Mouse (Mus musculus) intestine, postnatal 0 days (tissue): ENCODE results near the gene Mpig6b. TPM values are rescaled to one million over a fixed set of nuclear protein-coding genes. Genes with fewer than 3 reads are reported as not detected.
A peak's percentile ranks its signal among the peaks of the same experiment; 100 is the strongest.

Experiments used
- ATAC-seq: fragments of 200-750 bp; cut with Nextera tagmentation; 2 replicates; pipeline ENCODE4 v1.8.0; 2017; ENCODE audit warnings: mild to moderate bottlenecking, moderate TSS enrichment, moderate library complexity
- H3K27ac ChIP-seq: fragments of 300-500 bp; sonication (generic); 2 replicates; pipeline ENCODE4 v1.5.1; 2014; ENCODE audit warnings: mild to moderate bottlenecking, low read depth, low read length, moderate library complexity
- H3K27me3 ChIP-seq: fragments of 300-500 bp; sonication (generic); replicated peaks from 2 replicates; pipeline ENCODE4 v1.6.1; 2014; ENCODE audit warnings: low read length, mixed read lengths; ENCODE audit not compliant: control insufficient read depth, insufficient read depth
- H3K36me3 ChIP-seq: fragments of 300-500 bp; sonication (generic); 2 replicates; pipeline ENCODE4 v1.6.1; 2014; ENCODE audit warnings: mild to moderate bottlenecking, moderate library complexity; ENCODE audit not compliant: control insufficient read depth, insufficient read depth
- H3K4me1 ChIP-seq: fragments of 300-500 bp; sonication (generic); replicated peaks from 2 replicates; pipeline ENCODE4 v1.6.1; 2014; ENCODE audit warnings: antibody characterized with exemption, low read length, mixed read lengths; ENCODE audit not compliant: control insufficient read depth, insufficient read depth
- H3K4me2 ChIP-seq: fragments of 300-500 bp; sonication (generic); replicated peaks from 2 replicates; pipeline ENCODE4 v1.6.1; 2014; ENCODE audit warnings: low read depth, mild to moderate bottlenecking, moderate library complexity
- H3K4me3 ChIP-seq: fragments of 300-500 bp; sonication (generic); 2 replicates; pipeline ENCODE4 v1.5.1; 2014; ENCODE audit warnings: low read depth, low read length
- H3K9ac ChIP-seq: fragments of 300-500 bp; sonication (generic); 2 replicates; pipeline ENCODE4 v1.6.1; 2014; ENCODE audit warnings: mild to moderate bottlenecking, low read depth, low read length
- H3K9me3 ChIP-seq: fragments of 300-500 bp; sonication (generic); 2 replicates; pipeline ENCODE4 v1.6.1; 2016; ENCODE audit warnings: mixed run types; ENCODE audit not compliant: control insufficient read depth
- CTCF ChIP-seq: sonication (generic); IDR thresholded peaks from 2 replicates; pipeline ENCODE4 v1.5.1; 2016; ENCODE audit warnings: low read depth, mild to moderate bottlenecking, control low read depth, antibody characterized with exemption, moderate library complexity
- WGBS: fragments of 180-500 bp; shearing (Covaris S2); extraction: QIAGEN DNeasy Blood & Tissue Kit; methylation state at CpG from one replicate; pipeline ENCODE4 v1.1.7; 2014; 5-methylcytosine and 5-hydroxymethylcytosine counted together
- polyA plus RNA-seq: library from polyadenylated mRNA; unstranded; fragments of >200 nt; fragmentation: Nextera tagmentation; extraction: Ambion mirVana; gene quantifications from 2 replicates; pipeline ENCODE4 v1.2.1, GENCODE M21; 2015

Gene Mpig6b
- polyA plus RNA-seq, 1 experiment from 2014 or later: 0.13 TPM

- ATAC-seq: peak; percentile 98
- peak; percentile 32 for TF ChIP-seq CTCF
- peak within 1 kb of the TSS; percentile 91 for H3K27ac ChIP-seq
- peaks cover 32% of the 10 kb centered on the region for H3K36me3 ChIP-seq
- H3K4me1 ChIP-seq: peaks cover 8% of the 10 kb centered on the region; the same call in 1 of the 2 replicates
- no peaks in the 10 kb centered on the region for H3K9me3 ChIP-seq
- peak within 1 kb of the TSS; percentile 78 for H3K9ac ChIP-seq
- WGBS: 2% methylated on average over 67 of the region's 67 CpGs
- H3K4me3 ChIP-seq: peak within 1 kb of the TSS; percentile 64
- no peaks in the 10 kb centered on the region for H3K27me3 ChIP-seq
- H3K4me2 ChIP-seq: peak within 1 kb of the TSS; percentile 75
These were observed 23.1 kb upstream of the Mpig6b start, which contains the start of gene Abhd16a for GRCm38 (mm10) chr17:35088825-35089644. Gene Abhd16a, plus strand, starts transcription at chr17:35089263.

DNA sequence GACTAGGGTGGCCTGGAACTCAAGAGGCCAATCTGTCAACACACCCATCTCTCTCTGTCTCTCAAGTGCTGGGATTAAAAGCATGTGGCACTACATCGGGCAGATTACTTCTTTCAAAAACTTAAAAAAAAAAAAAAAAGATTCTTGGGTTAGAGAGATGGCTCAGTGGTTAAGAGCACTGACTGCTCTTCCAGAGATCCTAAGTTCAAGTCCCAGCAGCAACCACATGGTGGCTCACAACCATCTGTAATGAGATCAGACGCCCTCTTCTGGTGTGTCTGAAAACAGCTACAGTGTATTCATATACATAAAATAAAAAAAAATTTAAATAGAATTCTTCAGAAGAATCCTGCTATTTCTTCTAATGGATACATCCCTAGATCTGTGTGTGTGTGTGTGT is 22.2 kb upstream of the Mpig6b start:
- Histone ChIP-seq H3K36me3 (peaks cover 23% of the 10 kb centered on the region), H3K9me3 (no peaks in the 10 kb centered on the region), H3K27ac (no peak overlapping the region), H3K4me1 (peaks cover 8% of the 10 kb centered on the region; the same call in 1 of the 2 replicates), H3K27me3 (no peaks in the 10 kb centered on the region), H3K4me3 (no peak overlapping the region), H3K9ac (no peak overlapping the region), H3K4me2 (no peak overlapping the region)
- WGBS: 48% methylated on average over 2 of the region's 2 CpGs
- TF ChIP-seq CTCF: peak; percentile 62
- ATAC-seq: no peak

DNA sequence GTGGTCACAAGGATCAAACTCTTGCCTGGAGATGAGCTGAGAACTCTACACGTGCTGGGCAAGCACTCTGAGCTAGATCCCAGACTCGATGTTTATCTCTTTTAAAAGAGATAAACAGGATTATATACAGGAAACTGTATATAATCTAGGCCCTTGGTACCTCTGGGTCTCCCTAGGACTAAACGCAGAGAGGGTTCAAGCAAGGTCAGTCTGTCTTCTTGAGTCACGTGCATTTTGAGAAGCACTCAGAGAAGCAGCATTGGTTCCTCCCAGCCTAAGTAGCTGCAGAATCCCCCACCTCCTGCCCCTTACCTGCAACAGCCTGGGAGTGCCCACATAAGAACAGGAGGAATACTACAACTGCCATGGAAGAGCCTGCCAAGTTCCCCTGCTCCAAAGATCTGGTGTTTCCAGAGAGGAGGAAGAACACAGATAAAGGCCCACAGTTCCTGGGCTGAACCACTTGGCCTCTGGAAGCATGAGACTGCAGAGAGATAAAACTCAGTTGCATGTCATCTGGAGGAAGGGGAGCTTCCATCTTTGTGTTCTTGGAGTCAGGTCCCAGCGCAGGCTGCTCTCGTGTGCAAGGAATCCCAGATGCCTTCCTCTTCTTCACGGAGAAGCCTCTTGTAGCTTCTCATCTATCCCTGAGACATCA is 19.4 kb upstream of the Mpig6b start, which contains the start of gene Ly6g6f:
Ly6g6f (minus strand) TSS at position 403 of the 658 bp plus-strand sequence.
- Histone ChIP-seq H3K27ac (no peak within 1 kb of the TSS), H3K4me1 (peaks cover 8% of the 10 kb centered on the region; the same call in 1 of the 2 replicates), H3K9me3 (no peaks in the 10 kb centered on the region), H3K4me3 (no peak within 1 kb of the TSS), H3K27me3 (no peaks in the 10 kb centered on the region), H3K9ac (no peak within 1 kb of the TSS), H3K36me3 (no peaks in the 10 kb centered on the region), H3K4me2 (no peak within 1 kb of the TSS)
- ATAC-seq: no peak
- no peak for TF ChIP-seq CTCF
- WGBS: 59% methylated on average over 7 of the region's 7 CpGs

GRCm38 (mm10) chr17:35083929-35084497 is 18.0 kb upstream of the Mpig6b start:
- ATAC-seq: no peak
- Histone ChIP-seq H3K36me3 (no peaks in the 10 kb centered on the region), H3K4me1 (peaks cover 2% of the 10 kb centered on the region; the same call in 1 of the 2 replicates), H3K9me3 (no peaks in the 10 kb centered on the region), H3K27ac (no peak overlapping the region), H3K9ac (no peak overlapping the region), H3K4me2 (no peak overlapping the region), H3K4me3 (no peak overlapping the region), H3K27me3 (no peaks in the 10 kb centered on the region)
- 65% methylated on average over 3 of the region's 3 CpGs for WGBS
- TF ChIP-seq CTCF: no peak

DNA sequence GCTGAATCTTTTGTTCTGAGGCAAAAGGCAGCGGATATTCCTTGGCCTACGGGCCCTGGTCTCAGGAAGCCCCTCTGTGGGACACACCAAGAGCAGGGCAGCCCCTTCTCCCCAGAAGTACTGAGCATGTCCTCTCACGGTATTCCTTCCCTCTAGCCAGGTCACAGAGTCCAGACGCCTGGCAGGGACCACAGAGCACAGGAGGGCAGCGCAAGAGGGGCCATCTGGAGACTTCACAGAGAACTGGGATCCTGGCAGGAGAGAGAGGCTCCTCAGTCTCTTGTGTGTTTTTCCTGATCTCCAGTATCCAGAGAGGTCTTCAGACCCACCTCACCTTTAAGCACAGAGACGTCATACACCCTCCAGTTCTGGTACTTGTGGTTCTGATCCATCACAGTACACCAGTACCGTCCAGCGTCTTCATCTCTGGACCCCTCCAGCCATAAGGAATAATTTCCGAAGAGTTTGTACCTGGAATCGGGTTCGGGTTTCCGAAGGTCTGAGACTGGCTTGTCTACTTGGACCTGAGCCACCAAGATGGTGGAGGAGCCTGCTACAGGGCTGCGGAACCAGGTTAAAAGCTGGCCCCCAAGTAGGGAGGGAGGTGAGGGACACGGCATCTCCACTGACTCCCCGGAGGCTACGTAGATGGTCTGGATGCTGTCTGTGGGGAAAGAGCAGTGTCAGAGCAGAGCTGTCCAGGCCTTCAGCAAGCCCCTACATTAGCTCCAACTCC is 17.0 kb upstream of the Mpig6b start:
- no peak for ATAC-seq
- H3K9ac ChIP-seq: no peak overlapping the region
- H3K4me2 ChIP-seq: no peak overlapping the region
- peaks cover 5% of the 10 kb centered on the region; the same call in 1 of the 2 replicates for H3K4me1 ChIP-seq
- no peaks in the 10 kb centered on the region for H3K36me3 ChIP-seq
- H3K4me3 ChIP-seq: no peak overlapping the region
- 87% methylated on average over 16 of the region's 16 CpGs for WGBS
- TF ChIP-seq CTCF: no peak
- no peaks in the 10 kb centered on the region for H3K9me3 ChIP-seq
- H3K27ac ChIP-seq: no peak overlapping the region
- H3K27me3 ChIP-seq: no peaks in the 10 kb centered on the region
